Mouse (Mus musculus): Measurements from ENCODE around the gene Myo5a. TPM values are rescaled to one million over a fixed set of nuclear protein-coding genes. Genes with fewer than 3 reads are reported as not detected.

Myo5a gene
- 42.4 and 45.3 TPM in 2 replicates for polyA plus RNA-seq (2016; fragmentation: Nextera tagmentation; extraction: Ambion mirVana)

- H3K9ac ChIP-seq = peak within 1 kb of the TSS; percentile 98
- H3K27ac ChIP-seq = peak within 1 kb of the TSS; percentile 97
- peak within 1 kb of the TSS; percentile 90 for H3K4me3 ChIP-seq
- WGBS = 21% methylated on average over 23 of the region's 23 CpGs
- H3K9me3 ChIP-seq = no peaks in the 10 kb centered on the region
- peak within 1 kb of the TSS; percentile 71 for H3K4me2 ChIP-seq (replicated peaks)
- H3K4me1 ChIP-seq = peaks cover 11% of the 10 kb centered on the region
- no peaks in the 10 kb centered on the region for H3K36me3 ChIP-seq
- ATAC-seq (ENCODE audit: low FRiP score, low read depth) = peak; percentile 7
- no peaks in the 10 kb centered on the region for H3K27me3 ChIP-seq (replicated peaks)
Measured at GRCm38 (mm10) chr9:75070457-75071028, at the start of gene Myo5a. Gene Myo5a, plus strand, starts transcription at chr9:75071015.

DNA sequence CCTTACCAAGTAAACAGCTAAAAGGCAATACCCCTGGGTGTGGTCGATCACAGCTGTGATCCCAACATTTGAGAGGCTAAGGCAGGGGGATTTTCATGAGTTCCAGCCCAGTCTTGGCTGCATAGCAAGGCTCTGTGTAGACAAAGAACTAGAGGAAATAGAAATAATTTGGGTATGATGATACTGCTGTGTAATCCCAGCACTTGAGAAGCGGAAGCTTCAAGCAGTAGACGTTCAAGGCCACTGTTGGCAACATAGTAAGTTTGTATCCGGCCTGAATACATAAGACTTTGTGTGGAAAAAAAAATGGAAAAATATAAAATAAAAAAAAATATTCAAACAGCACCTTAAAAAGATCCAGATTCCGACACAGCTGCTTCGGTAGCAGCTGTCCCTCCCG, 48.3 kb upstream of the Myo5a start:
- no peaks in the 10 kb centered on the region for H3K4me1 ChIP-seq
- H3K4me2 ChIP-seq (replicated peaks) = no peak overlapping the region
- H3K27me3 ChIP-seq (replicated peaks) = no peaks in the 10 kb centered on the region
- H3K9me3 ChIP-seq = no peaks in the 10 kb centered on the region
- H3K36me3 ChIP-seq = peaks cover 41% of the 10 kb centered on the region
- no peak overlapping the region for H3K9ac ChIP-seq
- H3K4me3 ChIP-seq = no peak overlapping the region
- no peak overlapping the region for H3K27ac ChIP-seq
- WGBS = 93% methylated on average over 7 of the region's 7 CpGs
- no peak for ATAC-seq (ENCODE audit: low FRiP score, low read depth)

GRCm38 (mm10) chr9:75023150-75023894, 47.5 kb upstream of the Myo5a start:
- Histone ChIP-seq H3K9me3 (no peaks in the 10 kb centered on the region), H3K4me3 (no peak overlapping the region), H3K27ac (no peak overlapping the region), H3K4me1 (no peaks in the 10 kb centered on the region), H3K27me3 (replicated peaks) (no peaks in the 10 kb centered on the region), H3K4me2 (replicated peaks) (no peak overlapping the region), H3K36me3 (peaks cover 39% of the 10 kb centered on the region), H3K9ac (no peak overlapping the region)
- ATAC-seq (ENCODE audit: low FRiP score, low read depth) = no peak
- 59% methylated on average over 5 of the region's 5 CpGs for WGBS

DNA sequence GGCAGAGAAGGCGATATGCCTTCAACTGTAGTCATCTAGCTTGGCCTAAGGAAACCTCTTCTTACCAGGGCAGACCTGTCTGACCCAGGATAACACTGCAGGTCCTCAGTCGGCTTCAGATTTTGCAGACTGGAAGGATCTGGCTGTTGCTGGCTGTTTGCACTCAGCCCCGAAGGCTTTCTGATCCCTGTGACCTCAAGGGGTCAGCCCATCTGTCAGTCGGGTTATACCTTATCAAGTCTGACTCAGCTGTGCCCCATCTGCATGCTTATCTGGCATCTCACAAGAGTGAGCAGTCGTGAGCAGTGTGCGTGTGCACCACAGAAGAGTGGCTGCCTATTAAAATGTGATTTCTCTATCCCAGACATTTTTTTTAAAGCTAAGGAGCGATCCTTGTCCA, 46.7 kb upstream of the Myo5a start:
- H3K9ac ChIP-seq = no peak overlapping the region
- no peaks in the 10 kb centered on the region for H3K9me3 ChIP-seq
- H3K4me2 ChIP-seq (replicated peaks) = no peak overlapping the region
- no peak for ATAC-seq (ENCODE audit: low FRiP score, low read depth)
- no peak overlapping the region for H3K27ac ChIP-seq
- no peak overlapping the region for H3K4me3 ChIP-seq
- H3K27me3 ChIP-seq (replicated peaks) = no peaks in the 10 kb centered on the region
- H3K4me1 ChIP-seq = no peaks in the 10 kb centered on the region
- WGBS = 65% methylated on average over 7 of the region's 7 CpGs
- H3K36me3 ChIP-seq = peaks cover 36% of the 10 kb centered on the region

- peaks cover 23% of the 10 kb centered on the region for H3K36me3 ChIP-seq
- 71% methylated on average over 6 of the region's 6 CpGs for WGBS
Measured at GRCm38 (mm10) chr9:75025689-75026088, 45.1 kb upstream of the Myo5a start.

GRCm38 (mm10) chr9:75032408-75032807, 38.4 kb upstream of the Myo5a start:
- no peaks in the 10 kb centered on the region for H3K4me1 ChIP-seq
- 95% methylated on average over 1 of the region's 1 CpGs for WGBS
- H3K27ac ChIP-seq = no peak overlapping the region
- H3K9me3 ChIP-seq = no peaks in the 10 kb centered on the region
- H3K4me3 ChIP-seq = no peak overlapping the region
- no peak overlapping the region for H3K9ac ChIP-seq
- H3K27me3 ChIP-seq (replicated peaks) = no peaks in the 10 kb centered on the region
- ATAC-seq (ENCODE audit: low FRiP score, low read depth) = no peak
- no peak overlapping the region for H3K4me2 ChIP-seq (replicated peaks)
- H3K36me3 ChIP-seq = peaks cover 6% of the 10 kb centered on the region; the same call in 1 of the 2 replicates

More at GRCm38 (mm10) chr9:75025689-75026088, 45.1 kb upstream of the Myo5a start:
- no peaks in the 10 kb centered on the region for H3K9me3 ChIP-seq
- no peak overlapping the region for H3K9ac ChIP-seq
- no peak overlapping the region for H3K4me3 ChIP-seq
- no peak for ATAC-seq (ENCODE audit: low FRiP score, low read depth)
- H3K27ac ChIP-seq = no peak overlapping the region
- no peak overlapping the region for H3K4me2 ChIP-seq (replicated peaks)
- no peaks in the 10 kb centered on the region for H3K4me1 ChIP-seq
- no peaks in the 10 kb centered on the region for H3K27me3 ChIP-seq (replicated peaks)

DNA sequence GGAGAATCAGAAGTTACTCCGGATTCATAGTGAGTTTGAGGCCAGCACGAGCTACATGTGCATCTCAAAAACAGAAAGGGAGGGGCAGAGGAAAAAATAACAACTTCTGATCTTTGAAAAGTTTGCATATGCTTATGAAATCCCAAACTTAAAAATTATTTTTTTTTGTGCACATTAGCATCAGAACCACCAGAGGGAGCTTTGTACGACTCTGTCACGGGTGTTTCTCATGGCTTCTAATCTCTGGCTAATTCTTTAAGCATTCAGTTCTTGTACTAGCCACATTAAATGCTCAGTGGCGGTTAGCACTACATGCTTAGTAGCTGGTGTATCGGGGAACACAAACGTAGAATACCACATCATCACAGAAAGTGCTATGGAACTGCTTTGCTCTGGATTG, 37.7 kb upstream of the Myo5a start:
- Histone ChIP-seq H3K27ac (no peak overlapping the region), H3K27me3 (replicated peaks) (no peaks in the 10 kb centered on the region), H3K9me3 (no peaks in the 10 kb centered on the region), H3K4me2 (replicated peaks) (no peak overlapping the region), H3K36me3 (peaks cover 6% of the 10 kb centered on the region; the same call in 1 of the 2 replicates), H3K9ac (no peak overlapping the region), H3K4me3 (no peak overlapping the region), H3K4me1 (no peaks in the 10 kb centered on the region)
- no peak for ATAC-seq (ENCODE audit: low FRiP score, low read depth)
- 59% methylated on average over 7 of the region's 7 CpGs for WGBS

- no peak overlapping the region for H3K4me3 ChIP-seq
- no peaks in the 10 kb centered on the region for H3K27me3 ChIP-seq (replicated peaks)
- H3K4me2 ChIP-seq (replicated peaks) = no peak overlapping the region
- 63% methylated on average over 1 of the region's 1 CpGs for WGBS
- H3K4me1 ChIP-seq = peaks cover 10% of the 10 kb centered on the region
- H3K36me3 ChIP-seq = no peaks in the 10 kb centered on the region
- no peak overlapping the region for H3K27ac ChIP-seq
- no peak overlapping the region for H3K9ac ChIP-seq
- no peak for ATAC-seq (ENCODE audit: low FRiP score, low read depth)
- H3K9me3 ChIP-seq = no peaks in the 10 kb centered on the region
Measured at GRCm38 (mm10) chr9:75034691-75035090, 36.1 kb upstream of the Myo5a start.

DNA sequence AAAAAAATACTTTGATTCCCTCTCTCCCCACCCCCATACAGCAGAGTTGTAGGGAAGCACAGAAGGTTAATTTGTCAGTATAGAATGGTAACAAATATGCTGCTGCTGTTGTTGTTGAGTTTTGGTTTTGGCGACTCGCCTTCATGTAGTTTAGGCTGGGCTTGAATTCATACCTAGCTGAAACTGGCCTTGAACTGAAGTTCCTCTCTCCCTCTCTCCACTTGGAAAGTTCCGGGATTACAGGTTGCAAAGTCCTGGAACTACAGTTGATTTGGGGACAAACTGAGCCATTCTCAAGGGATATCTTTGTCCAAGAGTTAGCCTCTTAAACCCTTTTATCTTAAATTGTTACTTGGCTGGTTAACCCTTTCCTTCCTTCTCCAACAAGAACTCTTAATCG, 34.9 kb upstream of the Myo5a start:
- Histone ChIP-seq H3K27ac (no peak overlapping the region), H3K4me3 (no peak overlapping the region), H3K27me3 (replicated peaks) (no peaks in the 10 kb centered on the region), H3K4me2 (replicated peaks) (no peak overlapping the region), H3K9ac (no peak overlapping the region), H3K9me3 (no peaks in the 10 kb centered on the region), H3K36me3 (no peaks in the 10 kb centered on the region), H3K4me1 (peaks cover 10% of the 10 kb centered on the region)
- no peak for ATAC-seq (ENCODE audit: low FRiP score, low read depth)
- 83% methylated on average over 4 of the region's 4 CpGs for WGBS

GRCm38 (mm10) chr9:75037451-75038356, 33.1 kb upstream of the Myo5a start, which contains the start of gene Arpp19:
Gene Arpp19, plus strand, starts transcription at chr9:75037614.
- no peaks in the 10 kb centered on the region for H3K9me3 ChIP-seq
- peak within 1 kb of the TSS; percentile 50 for H3K27ac ChIP-seq
- H3K4me1 ChIP-seq = peaks cover 10% of the 10 kb centered on the region
- peak within 1 kb of the TSS; percentile 96 for H3K4me3 ChIP-seq
- no peaks in the 10 kb centered on the region for H3K27me3 ChIP-seq (replicated peaks)
- H3K36me3 ChIP-seq = no peaks in the 10 kb centered on the region
- H3K9ac ChIP-seq = peak within 1 kb of the TSS; percentile 83
- H3K4me2 ChIP-seq (replicated peaks) = peak within 1 kb of the TSS; percentile 79
- peak; percentile 96 for ATAC-seq (ENCODE audit: low FRiP score, low read depth)
- WGBS = under 1% methylated on average over 72 of the region's 73 CpGs

DNA sequence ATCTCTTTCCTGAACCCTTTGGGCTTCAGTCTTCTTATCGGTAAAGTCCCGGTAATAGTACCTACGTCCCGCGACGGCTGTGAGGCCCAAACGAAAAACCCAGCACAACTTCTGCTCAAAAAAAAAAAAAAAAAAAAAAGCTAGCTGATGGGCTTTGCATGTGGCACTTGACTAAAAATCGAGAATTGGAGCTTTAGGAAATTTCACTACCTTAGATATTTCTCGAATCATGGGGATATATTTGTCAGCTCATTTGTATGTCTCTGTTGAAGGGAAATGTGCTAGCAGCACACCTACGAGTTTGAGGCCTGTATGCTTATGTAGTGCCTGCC, 32.5 kb upstream of the Myo5a start:
- Histone ChIP-seq H3K36me3 (no peaks in the 10 kb centered on the region), H3K27ac (0 out of 2 replicates have a peak overlapping the region, but pooled peaks have one; percentile 50), H3K4me2 (replicated peaks) (peak overlapping the region; percentile 79), H3K27me3 (replicated peaks) (no peaks in the 10 kb centered on the region), H3K9ac (peak overlapping the region; percentile 83), H3K4me1 (peaks cover 10% of the 10 kb centered on the region), H3K9me3 (no peaks in the 10 kb centered on the region), H3K4me3 (peak overlapping the region; percentile 96)
- no peak for ATAC-seq (ENCODE audit: low FRiP score, low read depth)
- whole genome bisulfite sequencing = 1% methylated on average over 10 of the region's 10 CpGs

DNA sequence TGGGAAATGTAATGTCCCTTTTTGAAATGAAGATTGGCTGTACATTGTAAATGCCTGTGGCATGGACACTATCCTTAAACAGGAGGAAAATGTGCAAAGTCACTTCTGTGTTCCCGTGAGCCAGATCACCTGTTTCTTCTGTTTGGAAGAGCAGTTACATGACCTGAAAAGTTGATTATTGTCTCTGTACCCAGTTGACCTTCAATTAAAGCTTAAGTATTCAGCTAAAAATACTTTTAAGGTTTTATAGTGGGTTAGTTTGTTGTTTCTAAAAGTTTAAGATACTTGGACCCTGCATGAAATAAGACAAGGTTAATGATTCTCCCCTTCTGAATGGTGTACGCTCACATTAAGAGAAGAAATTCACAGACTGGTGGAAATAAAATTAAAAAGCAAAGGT, 30.2 kb upstream of the Myo5a start:
- Histone ChIP-seq H3K4me1 (peaks cover 10% of the 10 kb centered on the region), H3K27ac (no peak overlapping the region), H3K27me3 (replicated peaks) (no peaks in the 10 kb centered on the region), H3K9me3 (no peaks in the 10 kb centered on the region), H3K9ac (no peak overlapping the region), H3K4me3 (no peak overlapping the region), H3K36me3 (peaks cover under 1% of the 10 kb centered on the region; the same call in 1 of the 2 replicates), H3K4me2 (replicated peaks) (no peak overlapping the region)
- WGBS = 92% methylated on average over 2 of the region's 2 CpGs
- no peak for ATAC-seq (ENCODE audit: low FRiP score, low read depth)
